Mouse (Mus musculus): ENCODE measurements around the gene Lmln. TPM values are rescaled to one million over a fixed set of nuclear protein-coding genes. Genes with fewer than 3 reads are reported as not detected.

Gene Lmln
- total RNA-seq (2012; rRNA removed): 3.2 and 3.7 TPM in 2 replicates
- total RNA-seq (2014; rRNA removed): 1.5 and 1.7 TPM in 2 replicates
- polyA plus RNA-seq (2012; ENCODE audit: insufficient read length, low read depth): 2.6 and 3.2 TPM in 2 replicates

DNA sequence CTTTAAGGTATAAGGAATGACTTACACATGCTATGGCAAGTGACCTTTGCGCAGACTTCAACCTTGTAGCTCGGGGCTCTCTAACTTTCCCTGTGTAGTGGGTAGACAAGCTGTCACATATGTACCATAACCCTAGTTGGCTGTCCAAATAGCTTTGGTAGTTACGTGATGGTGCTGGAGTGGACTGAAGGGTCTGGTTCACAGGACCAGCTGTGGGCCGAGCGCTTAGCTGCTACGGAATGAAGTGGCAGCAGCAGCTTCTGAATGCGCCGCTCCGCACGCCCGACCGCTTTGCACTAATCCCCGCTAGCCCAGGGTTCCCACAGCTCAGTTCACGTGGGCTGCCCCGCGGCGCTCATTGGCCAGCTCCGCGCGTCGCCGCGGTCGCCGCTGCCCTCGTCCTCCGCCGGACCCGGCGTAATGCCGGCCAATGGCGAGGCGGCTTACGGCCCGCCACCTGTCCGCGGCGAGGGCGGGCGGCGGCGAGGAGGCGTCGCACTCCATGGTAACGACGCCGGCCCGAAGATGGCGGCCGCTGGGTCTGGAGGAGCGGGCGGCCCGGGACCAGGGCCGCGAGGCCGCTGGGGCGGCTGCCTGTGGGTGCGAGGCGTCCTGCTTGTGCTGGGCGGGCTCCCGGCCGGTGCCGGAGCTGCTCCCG is at the start of gene Lmln:
Gene Lmln, plus strand, starts transcription at position 498 of the 658 bp plus-strand sequence.
- no peak for TF ChIP-seq MYC (IDR thresholded peaks at IDR 0.05; ENCODE audit: low read depth, low read length)
- no peak; the same call in 1 of the 2 replicates for TF ChIP-seq RCOR1 (conservative IDR thresholded peaks at IDR 0.05; ENCODE audit: low read depth, low read length)
- no peak for TF ChIP-seq ETS1 (conservative IDR thresholded peaks at IDR 0.05; ENCODE audit: low read depth, low read length)
- no peak for TF ChIP-seq ZNF384 (IDR thresholded peaks at IDR 0.05; ENCODE audit: low read depth, low read length)
- no peak for TF ChIP-seq CHD1 (IDR thresholded peaks at IDR 0.05; ENCODE audit: low read depth, low read length)
- peak; percentile 81; the same call in 1 of the 2 replicates for TF ChIP-seq CHD2 (IDR thresholded peaks at IDR 0.05; ENCODE audit: low read length)
- no peak for TF ChIP-seq MAFK (IDR thresholded peaks at IDR 0.05; ENCODE audit: insufficient replicate concordance, low read length)
- no peak for TF ChIP-seq GABPA (IDR thresholded peaks at IDR 0.05; ENCODE audit: insufficient replicate concordance, low read depth, low read length)
- 0 out of 2 replicates have a peak, but pooled peaks have one; percentile 41 for TF ChIP-seq KAT2A (IDR thresholded peaks at IDR 0.05; ENCODE audit: insufficient replicate concordance, low read length)
- TF ChIP-seq JUND (conservative IDR thresholded peaks at IDR 0.05; ENCODE audit: low read depth, low read length): no peak
- TF ChIP-seq MXI1 (IDR thresholded peaks at IDR 0.05; ENCODE audit: low read depth, low read length): peak; percentile 88
- TF ChIP-seq MAX (IDR thresholded peaks at IDR 0.05; ENCODE audit: low read length): peak; percentile 86
- peak; percentile 93 for TF ChIP-seq USF1 (IDR thresholded peaks at IDR 0.05; ENCODE audit: low read depth, low read length)
- TF ChIP-seq IRF4 (IDR thresholded peaks at IDR 0.05; ENCODE audit: low read depth, low read length): peak; percentile 4; the same call in 1 of the 2 replicates
- no peak for TF ChIP-seq PAX5 (IDR thresholded peaks at IDR 0.05; ENCODE audit: low read length)
- TF ChIP-seq NELFE (IDR thresholded peaks at IDR 0.05; ENCODE audit: low read depth, low read length): 0 out of 2 replicates have a peak, but pooled peaks have one; percentile 7
- TF ChIP-seq SIN3A (IDR thresholded peaks at IDR 0.05; ENCODE audit: low read length): peak; percentile 76; the same call in 1 of the 2 replicates
- no peak for TF ChIP-seq ZKSCAN1 (IDR thresholded peaks at IDR 0.05; ENCODE audit: borderline replicate concordance, low read depth, low read length)
- peak; percentile 93 for TF ChIP-seq ZMIZ1 (IDR thresholded peaks at IDR 0.05; ENCODE audit: low read depth, low read length)
- TF ChIP-seq MEF2A (IDR thresholded peaks at IDR 0.05; ENCODE audit: borderline replicate concordance, low read depth, low read length): no peak; the same call in 1 of the 2 replicates
- no peak for TF ChIP-seq ZC3H11A (IDR thresholded peaks at IDR 0.05; ENCODE audit: low read depth, low read length)
- TF ChIP-seq EP300 (IDR thresholded peaks at IDR 0.05; ENCODE audit: low read length): no peak
- TF ChIP-seq ELF1 (IDR thresholded peaks at IDR 0.05; ENCODE audit: low read depth, low read length): peak; percentile 63; the same call in 1 of the 2 replicates
- TF ChIP-seq POLR2A (IDR thresholded peaks at IDR 0.05; ENCODE audit: low read depth, low read length): peak; percentile 91
- no peak for TF ChIP-seq JUN (IDR thresholded peaks at IDR 0.05; ENCODE audit: insufficient read depth, low read depth, low read length)
- TF ChIP-seq CTCF (conservative IDR thresholded peaks at IDR 0.05 in 1 of 2, IDR thresholded peaks at IDR 0.05 in 1 of 2; ENCODE audit: low read depth in 2 of 2, low read length in 2 of 2): no peak
- TF ChIP-seq USF2 (conservative IDR thresholded peaks at IDR 0.05; ENCODE audit: low read depth, low read length): peak; percentile 80
- TF ChIP-seq HCFC1 (IDR thresholded peaks at IDR 0.05; ENCODE audit: low read depth, low read length): peak; percentile 36; the same call in 1 of the 2 replicates
- 0 out of 2 replicates have a peak, but pooled peaks have one; percentile 47 for TF ChIP-seq TBP (conservative IDR thresholded peaks at IDR 0.05; ENCODE audit: low read depth, low read length)
- TF ChIP-seq E2F4 (IDR thresholded peaks at IDR 0.05; ENCODE audit: insufficient replicate concordance, low read depth, low read length): no peak
- TF ChIP-seq MAZ (IDR thresholded peaks at IDR 0.05; ENCODE audit: low read depth, low read length): no peak; the same call in 1 of the 2 replicates
- peak; percentile 66; the same call in 1 of the 2 replicates for TF ChIP-seq TCF12 (IDR thresholded peaks at IDR 0.05; ENCODE audit: low read depth, low read length)
- TF ChIP-seq POLR2AphosphoS2 (IDR thresholded peaks at IDR 0.05; ENCODE audit: low read depth, low read length): peak; percentile 99
- peak; percentile 28; the same call in 1 of the 2 replicates for TF ChIP-seq BHLHE40 (IDR thresholded peaks at IDR 0.05; ENCODE audit: low read depth, low read length)
- TF ChIP-seq UBTF (IDR thresholded peaks at IDR 0.05; ENCODE audit: low read depth, low read length): no peak; the same call in none of the 2 replicates
- peak; percentile 69 for TF ChIP-seq NRF1 (IDR thresholded peaks at IDR 0.05; ENCODE audit: low read depth, low read length)
- no peak for TF ChIP-seq SMC3 (IDR thresholded peaks at IDR 0.05; ENCODE audit: low read depth, low read length)
- no peak for TF ChIP-seq RAD21 (IDR thresholded peaks at IDR 0.05; ENCODE audit: low read depth, low read length)
- Histone ChIP-seq H3K4me1 (ENCODE audit: control insufficient read depth in 1 of 2, insufficient read depth in 2 of 2) (peaks cover 8 to 55% of the 10 kb centered on the region in 2 experiments), H3K27me3 (replicated peaks) (no peaks in the 10 kb centered on the region), H3K4me3 (replicated peaks in 1 of 3; ENCODE audit: low read depth in 2 of 3, low read length in 2 of 3, poor library complexity in 1 of 3) (peak within 1 kb of the TSS; percentile 48 to 78 (median 63)), H3K9me3 (replicated peaks; ENCODE audit: low read length) (no peaks in the 10 kb centered on the region), H3K27ac (ENCODE audit: insufficient read depth, low read depth) (peak within 1 kb of the TSS; percentile 51), H3K9ac (ENCODE audit: insufficient read depth, low read depth) (peak within 1 kb of the TSS; percentile 36), H3K79me2 (replicated peaks; ENCODE audit: control insufficient read depth, extremely low read depth, insufficient read depth, poor library complexity, severe bottlenecking) (peaks cover 26% of the 10 kb centered on the region), H3K4me2 (ENCODE audit: insufficient read depth, low read depth, poor library complexity, severe bottlenecking) (peak within 1 kb of the TSS; percentile 76), H3K36me3 (replicated peaks in 1 of 2; ENCODE audit: control insufficient read depth in 1 of 2, insufficient read depth in 1 of 2, low read length in 1 of 2) (peaks cover 28 to 44% of the 10 kb centered on the region in 2 experiments)
- dilution Hi-C loops (cut with MboI; ENCODE audit: extremely low pct_ligation_motif_present, extremely low pct_unique_long_range_greater_than_20kb, low sequenced_read_pairs) (no loop called here), in situ Hi-C loops (cut with MboI; ENCODE audit: low pct_ligation_motif_present, low pct_unique_long_range_greater_than_20kb, low sequenced_read_pairs) (no loop called here)
- peak; percentile 94 for DNase-seq (ENCODE audit: extremely low read depth)
